Mouse (Mus musculus): ENCODE data around the gene Nptx2.

The Nptx2 gene

DNA sequence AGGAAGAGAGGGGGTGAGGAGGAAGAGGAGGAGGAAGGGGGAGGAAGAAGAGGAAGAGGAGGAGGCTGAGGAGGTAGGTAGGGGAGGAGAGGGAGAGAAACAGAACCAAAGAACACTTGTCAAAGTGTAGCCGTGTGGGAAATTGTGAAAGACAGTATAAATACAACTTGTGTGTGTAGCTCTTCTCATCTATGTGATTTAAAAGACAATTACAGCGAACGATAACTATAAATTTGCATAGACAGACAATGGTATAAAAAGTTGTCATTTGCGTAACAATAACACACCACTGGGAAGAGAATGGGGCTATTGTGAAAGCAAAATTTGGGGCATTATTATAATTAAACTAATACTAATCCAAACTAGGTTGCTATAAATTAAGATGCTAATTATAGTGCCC lies 20.0 kb downstream of the Nptx2 start:
- DNase-seq (ENCODE audit: low spot score in 2 of 2) = no peak

DNA sequence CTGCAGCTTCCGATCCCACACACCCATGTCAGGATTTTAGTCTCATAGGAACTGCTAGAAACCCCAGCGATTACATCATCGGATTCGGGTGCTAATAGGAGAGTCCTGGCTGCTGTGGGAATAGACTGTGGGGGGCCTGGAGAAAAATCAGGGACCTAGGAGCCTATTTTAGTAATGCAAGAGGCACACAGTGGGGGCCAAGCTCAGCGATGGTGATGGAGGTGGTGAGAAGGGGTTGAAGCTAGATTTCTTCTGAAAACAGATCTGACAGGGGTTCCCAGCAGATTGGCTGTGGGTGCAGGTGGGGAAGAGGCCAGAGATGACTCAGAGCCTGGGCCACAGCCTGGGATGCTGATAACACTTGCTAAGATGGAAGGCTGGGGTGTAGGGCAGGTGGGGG lies 39.4 kb downstream of the Nptx2 start:
- peak in 1 of 2 experiments; percentile 26 for DNase-seq (ENCODE audit: low spot score in 2 of 2)

DNA sequence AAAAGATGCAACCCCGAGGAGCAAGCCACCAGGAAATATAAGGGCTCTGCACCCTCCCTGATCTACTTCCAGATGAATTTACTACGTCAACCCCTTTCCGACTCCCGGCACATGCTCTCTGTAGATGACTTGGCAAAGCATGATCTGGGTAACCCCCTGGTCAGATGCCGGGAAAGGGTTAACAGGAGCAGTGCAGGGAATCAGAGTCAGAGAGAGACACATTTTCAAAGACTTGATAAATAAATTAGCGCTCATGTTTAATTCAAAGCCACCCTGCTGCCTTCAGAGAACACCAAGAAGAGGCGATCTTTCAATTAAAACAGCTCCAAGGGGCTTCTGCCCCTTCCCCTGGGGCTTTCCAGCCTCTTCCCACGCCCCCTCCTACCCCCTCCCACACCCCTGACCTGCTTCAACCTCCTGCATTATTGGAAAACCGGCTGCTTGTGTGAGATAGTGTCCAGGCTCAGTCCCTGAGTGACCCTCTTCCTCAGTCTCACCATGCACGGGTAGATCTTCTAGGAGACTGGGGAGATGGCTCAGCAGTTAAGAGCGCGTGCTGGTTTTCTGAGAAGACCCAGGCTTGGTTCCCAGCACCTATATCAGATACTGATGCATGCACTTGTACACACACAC lies 45.7 kb downstream of the Nptx2 start:
- DNase-seq (ENCODE audit: low spot score in 2 of 2) = no peak

DNA sequence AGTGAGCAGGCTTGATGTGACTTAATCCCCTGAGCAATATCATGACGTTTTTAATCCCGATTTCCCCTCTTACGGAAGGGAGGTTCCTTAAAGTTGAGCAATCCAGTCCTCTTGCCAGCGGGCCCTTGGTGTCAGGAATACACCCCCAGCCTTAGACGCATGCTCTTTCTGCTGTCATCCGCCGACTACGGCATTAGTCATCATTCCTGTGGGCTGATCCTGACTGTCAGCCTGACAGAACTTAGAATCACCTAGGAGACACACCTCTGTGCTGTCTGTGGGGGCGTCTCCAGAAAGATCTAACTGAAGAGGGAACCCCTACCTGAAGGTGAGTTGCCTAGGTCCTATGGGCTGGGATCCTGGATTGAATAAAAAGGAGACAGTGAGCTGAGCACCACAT lies 49.1 kb downstream of the Nptx2 start:
- peak in 1 of 2 experiments; percentile 18 for DNase-seq (ENCODE audit: low spot score in 2 of 2)

Measured in frontal cortex, postnatal 25 days (tissue).